Mouse (Mus musculus) B cell, adult (primary cell): ENCODE results near the gene Dusp2. TPM values are rescaled to one million over a fixed set of nuclear protein-coding genes. Genes with fewer than 3 reads are reported as not detected.

Source experiments
- total RNA-seq: library from RNA; stranded (reverse); gene quantifications from 4 replicates; pipeline ENCODE4 v1.2.4, GENCODE M21; 2023; ENCODE audit not compliant: inconsistent age

The Dusp2 gene
- 590 to 708 TPM (median 654 TPM) in 4 replicates for total RNA-seq

DNA sequence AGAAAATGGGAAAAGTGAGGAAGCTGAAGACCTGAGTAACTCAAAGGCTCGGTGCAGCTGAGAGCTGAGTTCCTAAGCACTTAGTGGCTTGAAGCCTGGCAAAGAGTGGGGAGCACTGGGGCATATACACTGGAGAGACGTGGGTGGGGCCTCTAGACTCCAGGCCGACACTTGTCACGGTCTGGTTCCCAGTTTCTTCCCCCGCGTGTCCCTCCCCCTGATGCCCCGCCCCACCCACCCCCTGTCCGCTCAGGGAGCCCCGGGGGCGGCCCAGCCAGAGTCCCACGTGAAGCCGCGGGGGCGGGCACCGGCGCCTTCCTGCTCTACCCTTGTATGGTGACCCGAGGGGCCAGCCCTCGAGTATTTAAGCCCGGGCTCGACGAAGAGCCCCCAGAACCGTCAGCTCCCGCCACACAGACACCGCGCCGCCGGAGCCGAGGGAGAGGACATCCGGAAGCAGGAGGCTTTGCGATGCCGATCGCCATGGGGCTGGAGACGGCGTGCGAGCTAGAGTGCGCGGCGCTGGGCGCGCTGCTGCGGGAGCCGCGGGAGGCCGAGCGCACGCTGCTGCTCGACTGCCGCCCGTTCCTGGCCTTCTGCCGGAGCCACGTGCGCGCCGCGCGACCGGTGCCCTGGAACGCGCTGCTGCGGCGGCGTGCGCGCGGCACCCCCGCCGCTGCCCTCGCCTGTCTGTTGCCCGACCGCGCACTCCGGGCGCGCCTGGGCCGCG lies at the start of gene Dusp2:
Gene Dusp2, plus strand, starts transcription at position 393 of the 730 bp plus-strand sequence.

DNA sequence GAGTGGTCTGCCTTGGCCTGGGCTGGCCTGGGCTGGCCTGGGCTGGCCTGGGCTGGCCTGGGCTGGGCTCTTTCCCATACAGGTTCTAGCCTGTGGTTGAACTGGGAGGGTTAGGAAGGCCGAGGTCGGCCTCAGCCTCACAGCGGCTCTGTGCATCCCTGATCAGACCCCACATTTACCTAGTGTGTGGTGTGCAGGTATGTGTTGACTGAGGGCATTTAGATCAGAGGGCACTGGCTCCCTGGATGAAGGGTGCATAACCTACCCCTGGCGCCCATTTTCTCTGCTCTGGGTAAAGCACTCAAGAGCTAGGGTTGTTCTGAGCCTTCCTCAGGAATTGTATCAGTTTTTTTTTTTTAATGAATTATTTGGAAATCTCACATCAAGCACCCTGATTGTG lies 2.5 kb downstream of the Dusp2 start, which contains the start of gene Astl:
Gene Astl, plus strand, starts transcription at position 224 of the 400 bp plus-strand sequence.

DNA sequence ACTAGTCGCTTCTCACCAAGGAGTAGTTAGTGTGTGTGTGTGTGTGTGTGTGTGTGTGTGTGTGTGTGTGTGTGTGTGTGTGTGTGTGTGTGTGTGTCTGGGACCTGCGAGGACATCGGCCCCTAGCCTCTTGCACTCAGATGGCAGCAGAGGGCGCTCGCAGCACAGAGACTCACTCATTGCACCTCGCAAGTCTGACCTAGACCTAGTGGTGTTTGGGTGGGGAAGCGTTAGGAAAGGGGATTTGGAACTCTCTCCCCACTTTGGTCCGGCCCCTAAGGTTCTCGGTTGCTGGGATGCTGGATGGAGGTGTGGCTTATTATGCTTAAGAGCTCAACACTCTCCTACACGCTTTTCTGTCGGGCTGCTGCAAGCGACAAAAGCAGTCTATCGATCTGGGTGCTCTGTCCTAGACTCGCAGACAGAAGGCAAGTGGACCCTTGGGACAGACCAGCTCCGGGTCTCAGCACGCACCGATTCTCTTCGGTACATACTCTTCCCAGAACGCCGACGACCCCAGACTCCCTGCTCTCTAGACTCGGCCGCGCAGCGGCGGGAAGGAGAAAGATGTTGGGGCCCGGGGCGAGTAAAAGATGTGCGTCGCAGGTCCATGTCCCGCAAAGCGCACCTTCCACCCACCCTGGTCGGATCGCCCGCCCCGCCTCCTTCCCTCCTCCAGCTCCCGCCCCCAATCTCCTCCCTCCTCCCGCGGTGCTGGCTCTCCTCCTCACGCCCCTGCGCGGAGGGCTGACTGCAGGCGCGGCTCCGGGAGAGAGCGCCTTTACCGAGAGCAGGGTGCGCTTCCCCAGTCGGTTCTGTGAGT lies 26.7 kb downstream of the Dusp2 start, which contains the start of gene Adra2b:
Gene Adra2b, plus strand, starts transcription at position 750 of the 823 bp plus-strand sequence.

Other genes with a start within 250 kb of the Dusp2 start
- gene Ncaph, start 202.2 kb upstream of the Dusp2 start, total RNA-seq, result 6.9 to 9.8 TPM (median 8.8 TPM) in 4 replicates
- gene Itpripl1, start 192.7 kb upstream of the Dusp2 start, total RNA-seq, result 12.7 to 15.1 TPM (median 14.0 TPM) in 4 replicates
- 1.4 to 2.9 TPM (median 1.8 TPM) in 4 replicates for gene 1810024B03Rik, start 127.9 kb upstream of the Dusp2 start, total RNA-seq
- 157 to 172 TPM (median 169 TPM) in 4 replicates for gene Snrnp200, start 127.8 kb upstream of the Dusp2 start, total RNA-seq
- gene Ciao1, start 88.3 kb upstream of the Dusp2 start, total RNA-seq, result 35.1 to 39.2 TPM (median 36.7 TPM) in 4 replicates
- gene Tmem127, start 88.3 kb upstream of the Dusp2 start, total RNA-seq, result 43.4 to 48.2 TPM (median 45.3 TPM) in 4 replicates
- gene Stard7, start 65.9 kb upstream of the Dusp2 start, total RNA-seq, result 78.6 to 99.8 TPM (median 87.2 TPM) in 4 replicates
- 0.57 to 1.2 TPM (median 0.86 TPM) in 4 replicates for gene Astl, start 2.5 kb downstream of the Dusp2 start, total RNA-seq
- not detected in 4 replicates for gene Adra2b, start 27.0 kb downstream of the Dusp2 start, total RNA-seq
- 0.33 to 0.55 TPM (median 0.33 TPM) in 3 of 4 replicates, not detected in the other for gene Gpat2, start 89.0 kb downstream of the Dusp2 start, total RNA-seq
- gene Fahd2a, start 108.4 kb downstream of the Dusp2 start, total RNA-seq, result 9.4 to 17.1 TPM (median 15.3 TPM) in 4 replicates
- gene Kcnip3, start 185.9 kb downstream of the Dusp2 start, total RNA-seq, result not detected in 4 replicates
- gene Prom2, start 205.3 kb downstream of the Dusp2 start, total RNA-seq, result not detected in 4 replicates